Mouse (Mus musculus) thymus, postnatal 14 days (tissue): Measurements from ENCODE around the gene Yap1.
"Not testable (repeated sequence)": the region's sequence is repeated elsewhere in the genome, so short reads cannot be mapped to it uniquely, and the experiment has no call there.

ENCODE experiments used
- DNase-seq: peaks from one replicate; pipeline ENCODE4 v3.0.0; 2021

Yap1 gene

DNA sequence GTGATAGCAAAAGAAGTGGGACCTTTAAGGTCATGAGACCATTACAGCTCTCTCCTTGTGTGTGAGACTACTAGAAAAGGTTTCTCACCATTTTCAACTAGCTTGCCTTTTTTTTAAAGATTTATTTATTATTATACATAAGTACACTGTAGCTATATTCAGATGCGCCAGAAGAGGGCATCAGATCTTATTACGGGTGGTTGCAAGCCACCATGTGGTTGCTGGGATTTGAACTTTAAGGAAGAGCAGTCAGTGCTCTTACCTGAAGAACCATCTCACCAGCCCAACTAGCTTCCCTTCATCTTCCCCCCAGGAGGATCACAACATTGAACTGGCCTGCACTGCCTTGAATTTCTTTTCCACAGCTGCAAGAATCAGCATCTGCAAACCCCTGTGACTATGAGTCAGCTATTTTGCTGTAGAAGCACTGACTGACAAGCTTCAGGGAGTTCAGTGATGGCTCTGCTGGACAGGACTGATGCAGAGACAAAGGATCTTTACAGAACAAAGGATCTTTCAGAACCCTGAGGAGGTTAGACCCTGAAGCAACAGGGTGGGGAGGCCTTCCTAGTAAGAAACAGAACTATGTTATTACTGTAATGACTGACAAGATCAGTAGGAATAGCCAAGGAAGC is 96.9 kb downstream of the Yap1 start:
- DNase-seq: peak; percentile 10

DNA sequence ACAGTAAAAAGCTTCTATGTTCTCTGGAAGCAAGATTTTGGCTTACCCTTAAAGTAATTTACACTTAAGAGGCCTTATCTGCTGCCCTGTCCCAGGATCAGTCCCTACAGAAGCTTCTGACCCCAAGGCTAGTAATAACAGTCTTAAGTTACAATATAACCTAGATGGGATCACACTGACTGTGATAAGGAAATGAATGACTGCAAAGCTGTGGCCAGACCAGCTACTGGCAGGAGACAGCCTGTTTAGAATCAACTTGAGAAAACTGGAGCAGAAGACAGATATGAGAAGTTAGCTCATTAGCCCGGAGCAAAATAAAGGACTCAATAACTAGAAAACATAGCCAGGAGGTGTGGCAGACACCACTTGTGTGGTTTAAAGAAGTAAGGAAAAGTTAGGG is 97.8 kb downstream of the Yap1 start:
- no peak for DNase-seq

DNA sequence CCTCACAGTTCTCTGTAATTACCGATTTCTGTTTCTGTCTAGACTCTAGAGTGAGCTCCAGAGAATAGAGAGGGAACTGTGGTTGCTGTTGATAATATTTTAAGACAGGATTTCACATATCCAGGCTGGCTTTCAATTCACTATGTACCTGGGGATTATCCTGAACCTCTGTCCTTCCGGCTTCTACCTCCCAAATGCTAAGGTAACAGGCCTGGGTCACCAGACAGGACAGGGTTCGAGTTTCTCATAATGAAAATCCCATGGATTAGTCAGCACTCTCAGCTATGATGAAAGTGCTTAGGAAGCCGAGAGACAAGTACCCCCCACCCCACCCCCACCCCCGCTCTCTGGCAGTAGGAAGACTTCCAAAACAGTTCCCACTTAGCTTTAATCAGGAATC is 100.6 kb downstream of the Yap1 start:
- no peak for DNase-seq

DNA sequence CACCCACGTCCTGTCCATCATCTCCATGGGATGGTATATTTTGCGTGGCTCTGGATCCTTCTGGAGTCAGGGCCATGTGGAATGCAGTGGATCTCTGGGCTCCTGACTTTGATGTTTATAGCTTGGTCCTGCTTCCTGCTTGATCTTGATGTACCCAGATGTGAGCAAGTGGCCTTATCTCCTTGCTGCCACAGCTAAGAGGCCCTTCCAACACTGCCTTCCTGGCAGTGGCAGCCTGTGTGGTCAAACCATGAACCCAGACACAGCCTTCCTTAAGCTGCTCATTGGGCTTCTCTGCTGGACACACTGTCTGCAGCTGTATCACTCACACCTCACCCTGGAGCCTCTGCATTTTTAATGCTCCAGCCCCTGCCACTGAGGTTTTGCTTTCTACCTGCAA is 101.1 kb downstream of the Yap1 start:
- no peak for DNase-seq

DNA sequence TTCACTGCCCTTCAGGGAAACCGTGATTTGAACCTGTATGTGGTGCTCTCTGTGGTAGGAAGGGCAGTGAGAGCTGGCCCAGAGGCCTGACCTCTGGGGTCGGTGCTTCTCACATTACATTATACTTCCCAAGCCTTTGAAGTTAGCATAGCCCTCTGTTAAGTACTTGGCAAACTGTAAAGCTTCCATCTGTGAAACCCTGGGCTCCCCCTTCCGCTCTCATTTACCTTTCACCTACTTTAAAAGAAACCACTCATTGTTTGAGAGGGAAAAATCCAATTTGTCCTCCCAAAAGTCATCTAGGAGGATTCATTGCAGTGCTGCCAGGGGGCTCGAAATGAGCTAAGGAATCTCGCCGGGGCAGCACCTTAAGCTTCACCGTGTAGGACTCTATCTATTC is 102.1 kb downstream of the Yap1 start:
- no peak for DNase-seq

DNA sequence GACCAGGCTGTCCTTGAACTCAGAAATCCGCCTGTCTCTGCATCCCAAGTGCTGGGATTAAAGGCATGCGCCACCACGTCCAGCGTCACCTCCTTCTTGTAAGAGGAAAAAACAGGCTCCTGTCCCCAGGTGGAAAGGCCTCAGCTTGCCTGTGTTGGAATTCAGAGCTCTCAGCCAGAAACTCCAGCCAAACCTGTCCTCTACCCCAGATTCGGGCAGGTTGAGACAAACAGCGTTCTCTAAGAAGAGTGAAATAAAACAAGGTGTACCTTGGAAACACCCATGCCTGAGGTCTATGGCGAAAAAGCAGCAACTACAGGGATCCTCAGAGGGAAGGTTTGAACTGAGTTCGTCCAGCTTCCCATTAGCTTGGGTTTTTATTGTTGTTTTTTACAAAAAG is 103.4 kb downstream of the Yap1 start:
- DNase-seq: no peak

DNA sequence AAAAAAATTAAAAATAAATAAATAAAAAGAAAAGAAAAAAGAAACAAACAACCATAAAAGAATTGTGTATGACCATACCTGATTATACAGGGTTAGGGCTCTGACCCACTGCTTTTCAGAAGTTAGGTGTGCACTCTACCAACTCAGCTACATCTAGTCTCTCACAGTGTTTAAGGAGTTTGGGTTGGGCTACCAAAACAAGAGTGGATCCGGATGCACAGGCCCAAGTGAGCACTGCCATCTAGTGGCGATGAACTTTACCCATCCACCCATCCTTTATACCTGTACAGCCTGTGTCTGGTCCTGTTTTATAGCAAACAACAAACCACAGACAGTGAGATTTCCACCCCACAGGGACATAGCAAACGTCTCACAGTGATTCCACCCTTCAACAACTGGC is 106.9 kb downstream of the Yap1 start:
- peak; percentile 74 for DNase-seq

DNA sequence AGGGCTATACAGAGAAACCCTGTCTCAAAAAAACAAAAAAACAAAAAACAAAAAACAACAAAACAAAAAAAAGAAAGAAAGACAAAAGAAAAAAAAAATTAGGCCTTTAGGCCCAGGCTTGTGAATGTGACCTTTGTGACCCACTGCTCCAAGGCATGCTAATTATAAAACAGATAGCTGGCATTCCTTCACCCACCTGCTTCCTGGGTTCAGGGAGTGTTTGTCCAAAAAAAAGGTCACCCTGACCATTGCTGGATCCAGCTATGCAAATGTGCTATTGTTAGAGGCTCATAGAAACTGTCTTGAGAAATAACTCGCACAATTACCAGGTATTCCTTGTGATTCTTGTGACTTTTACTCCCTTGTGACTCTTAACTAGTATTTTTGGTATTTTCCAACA is 112.6 kb downstream of the Yap1 start:
- not testable (repeated sequence) for DNase-seq

DNA sequence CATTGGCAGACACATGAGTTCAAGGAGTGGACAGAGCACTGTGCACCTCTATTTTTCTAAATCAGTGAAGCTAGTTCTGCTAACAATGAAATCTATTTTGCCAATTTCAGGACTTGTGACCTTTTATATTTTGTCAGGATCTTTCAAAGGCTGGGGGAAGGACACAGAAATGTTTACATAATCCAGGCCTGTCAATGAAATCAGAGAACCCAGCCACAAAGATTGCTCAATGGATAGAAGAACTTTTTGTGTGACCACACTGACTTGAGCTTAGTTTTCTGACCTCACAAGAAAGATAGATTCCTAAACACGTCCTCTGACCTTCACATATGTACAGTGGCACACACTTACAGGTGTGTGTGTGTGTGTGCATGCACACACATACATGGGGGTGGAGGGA is 113.2 kb downstream of the Yap1 start:
- DNase-seq: no peak

DNA sequence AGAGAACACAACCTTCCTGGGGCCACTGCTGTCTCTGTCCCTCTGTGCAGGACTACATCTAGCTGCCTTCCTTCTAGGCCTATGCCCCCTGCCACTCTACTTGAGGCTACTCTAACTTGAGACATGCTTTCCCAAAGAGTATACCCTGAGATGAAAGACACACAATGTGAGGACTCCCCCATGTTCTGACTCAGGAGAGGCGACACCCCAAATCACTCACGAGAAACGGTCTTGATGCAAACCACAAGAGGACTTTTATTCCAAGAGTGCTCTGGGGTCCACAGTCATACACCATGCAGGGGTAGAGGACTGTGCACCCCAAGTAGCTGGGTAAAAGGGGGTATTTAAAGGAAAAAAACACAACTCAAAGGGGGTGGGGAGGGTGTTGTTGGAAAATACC is 120.0 kb downstream of the Yap1 start:
- no peak for DNase-seq

DNA sequence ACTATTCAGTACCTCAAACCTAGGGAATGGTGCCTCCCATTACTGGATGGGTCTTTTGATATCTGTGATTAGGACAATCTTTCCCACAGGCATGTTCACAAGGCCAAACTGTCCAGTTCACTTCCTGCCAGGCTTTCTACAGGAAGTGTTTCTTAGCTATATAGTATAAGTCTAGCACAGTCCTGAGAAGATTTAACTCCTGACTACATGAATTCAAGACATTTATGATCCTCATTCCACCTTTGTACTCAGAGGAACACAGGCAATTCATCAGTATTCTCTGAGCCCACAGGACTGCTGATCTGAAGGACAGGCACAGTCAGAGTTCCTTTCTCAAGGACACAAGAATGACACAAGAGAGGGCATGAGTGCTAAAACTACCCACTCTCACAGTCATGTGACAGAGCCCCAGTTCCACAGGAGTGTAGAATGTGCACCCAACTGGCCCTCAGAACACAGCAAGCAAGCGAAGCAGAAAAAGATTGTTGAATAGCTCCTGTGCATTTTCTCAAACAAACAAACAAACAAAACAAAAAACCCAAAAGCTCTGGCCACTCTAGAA is 122.0 kb downstream of the Yap1 start:
- no peak for DNase-seq
